Mouse (Mus musculus): ENCODE measurements at regions not wholly inside any gene's neighbourhood (a gene's known extent, or its start where the extent isn't known, plus 50 kb on each side); places are given as distances from the start of the nearest gene placed in this dataset.

GRCm38 (mm10) chr12:54479841-54480240 lies 176.5 kb downstream of the Sptssa start:
- H3K27ac ChIP-seq (ENCODE audit: low read depth, low read length): no peak overlapping the region
- WGBS: 64% methylated on average over 1 of the region's 1 CpGs
- ATAC-seq (replicated peaks; ENCODE audit: low FRiP score) (no peak), DNase-seq (ENCODE audit: low spot score) (no peak)
- H3K4me3 ChIP-seq (ENCODE audit: low read depth, low read length): no peak overlapping the region
- H3K4me1 ChIP-seq (replicated peaks; ENCODE audit: control insufficient read depth, insufficient read depth, low read length): no peaks in the 10 kb centered on the region
- H3K36me3 ChIP-seq (ENCODE audit: control insufficient read depth, insufficient read depth, low read length): no peaks in the 10 kb centered on the region
- H3K9ac ChIP-seq (ENCODE audit: low read depth, low read length): no peak overlapping the region
- no peaks in the 10 kb centered on the region for H3K9me3 ChIP-seq (ENCODE audit: control insufficient read depth, low read length)
- H3K27me3 ChIP-seq (replicated peaks; ENCODE audit: control insufficient read depth, insufficient read depth, low read length): no peaks in the 10 kb centered on the region
- H3K4me2 ChIP-seq: no peak overlapping the region

GRCm38 (mm10) chr12:54472881-54473280 lies 183.5 kb downstream of the Sptssa start:
- H3K9me3 ChIP-seq (ENCODE audit: control insufficient read depth, low read length): no peaks in the 10 kb centered on the region
- H3K36me3 ChIP-seq (ENCODE audit: control insufficient read depth, insufficient read depth, low read length): no peaks in the 10 kb centered on the region
- H3K27me3 ChIP-seq (replicated peaks; ENCODE audit: control insufficient read depth, insufficient read depth, low read length): no peaks in the 10 kb centered on the region
- H3K27ac ChIP-seq (ENCODE audit: low read depth, low read length): no peak overlapping the region
- 66% methylated on average over 5 of the region's 5 CpGs for WGBS
- ATAC-seq (replicated peaks; ENCODE audit: low FRiP score) (no peak), DNase-seq (ENCODE audit: low spot score) (no peak)
- H3K4me3 ChIP-seq (ENCODE audit: low read depth, low read length): no peak overlapping the region
- H3K4me2 ChIP-seq: no peak overlapping the region
- H3K4me1 ChIP-seq (replicated peaks; ENCODE audit: control insufficient read depth, insufficient read depth, low read length): no peaks in the 10 kb centered on the region
- H3K9ac ChIP-seq (ENCODE audit: low read depth, low read length): no peak overlapping the region

- no peaks in the 10 kb centered on the region for H3K36me3 ChIP-seq (ENCODE audit: control insufficient read depth, insufficient read depth, low read length)
- ATAC-seq (replicated peaks; ENCODE audit: low FRiP score) (no peak), DNase-seq (ENCODE audit: low spot score) (no peak)
- H3K27me3 ChIP-seq (replicated peaks; ENCODE audit: control insufficient read depth, insufficient read depth, low read length): no peaks in the 10 kb centered on the region
- H3K9ac ChIP-seq (ENCODE audit: low read depth, low read length): no peak overlapping the region
- H3K4me1 ChIP-seq (replicated peaks; ENCODE audit: control insufficient read depth, insufficient read depth, low read length): no peaks in the 10 kb centered on the region
- no peak overlapping the region; the same call in 1 of the 2 replicates for H3K4me2 ChIP-seq
- no peaks in the 10 kb centered on the region for H3K9me3 ChIP-seq (ENCODE audit: control insufficient read depth, low read length)
- H3K27ac ChIP-seq (ENCODE audit: low read depth, low read length): no peak overlapping the region
- H3K4me3 ChIP-seq (ENCODE audit: low read depth, low read length): no peak overlapping the region
- 35% methylated on average over 3 of the region's 3 CpGs for WGBS
Observed at GRCm38 (mm10) chr12:54472407-54472806, 184.0 kb downstream of the Sptssa start.

GRCm38 (mm10) chr12:54467635-54468034 lies 188.7 kb downstream of the Sptssa start:
- no peak overlapping the region for H3K27ac ChIP-seq (ENCODE audit: low read depth, low read length)
- DNase-seq (ENCODE audit: low spot score) (no peak), ATAC-seq (replicated peaks; ENCODE audit: low FRiP score) (no peak)
- WGBS: 61% methylated on average over 2 of the region's 2 CpGs
- no peaks in the 10 kb centered on the region for H3K36me3 ChIP-seq (ENCODE audit: control insufficient read depth, insufficient read depth, low read length)
- no peaks in the 10 kb centered on the region for H3K27me3 ChIP-seq (replicated peaks; ENCODE audit: control insufficient read depth, insufficient read depth, low read length)
- H3K4me1 ChIP-seq (replicated peaks; ENCODE audit: control insufficient read depth, insufficient read depth, low read length): no peaks in the 10 kb centered on the region
- no peaks in the 10 kb centered on the region for H3K9me3 ChIP-seq (ENCODE audit: control insufficient read depth, low read length)
- no peak overlapping the region for H3K4me2 ChIP-seq
- H3K9ac ChIP-seq (ENCODE audit: low read depth, low read length): no peak overlapping the region
- H3K4me3 ChIP-seq (ENCODE audit: low read depth, low read length): no peak overlapping the region

GRCm38 (mm10) chr12:54463806-54464205 lies 192.6 kb downstream of the Sptssa start:
- Histone ChIP-seq H3K9ac (ENCODE audit: low read depth, low read length) (no peak overlapping the region), H3K27me3 (replicated peaks; ENCODE audit: control insufficient read depth, insufficient read depth, low read length) (no peaks in the 10 kb centered on the region), H3K4me3 (ENCODE audit: low read depth, low read length) (no peak overlapping the region), H3K27ac (ENCODE audit: low read depth, low read length) (no peak overlapping the region), H3K4me2 (no peak overlapping the region), H3K9me3 (ENCODE audit: control insufficient read depth, low read length) (no peaks in the 10 kb centered on the region), H3K4me1 (replicated peaks; ENCODE audit: control insufficient read depth, insufficient read depth, low read length) (no peaks in the 10 kb centered on the region), H3K36me3 (ENCODE audit: control insufficient read depth, insufficient read depth, low read length) (no peaks in the 10 kb centered on the region)
- ATAC-seq (replicated peaks; ENCODE audit: low FRiP score) (no peak), DNase-seq (ENCODE audit: low spot score) (no peak)
- 71% methylated on average over 7 of the region's 7 CpGs for WGBS

GRCm38 (mm10) chr12:54461411-54461810 lies 195.0 kb downstream of the Sptssa start:
- H3K9me3 ChIP-seq (ENCODE audit: control insufficient read depth, low read length): no peaks in the 10 kb centered on the region
- ATAC-seq (replicated peaks; ENCODE audit: low FRiP score): no peak
- no peak overlapping the region for H3K4me3 ChIP-seq (ENCODE audit: low read depth, low read length)
- WGBS: 49% methylated on average over 3 of the region's 3 CpGs
- no peak overlapping the region for H3K4me2 ChIP-seq
- no peak overlapping the region for H3K9ac ChIP-seq (ENCODE audit: low read depth, low read length)
- H3K27ac ChIP-seq (ENCODE audit: low read depth, low read length): no peak overlapping the region
- no peaks in the 10 kb centered on the region for H3K4me1 ChIP-seq (replicated peaks; ENCODE audit: control insufficient read depth, insufficient read depth, low read length)
- no peak for DNase-seq (ENCODE audit: low spot score)
- H3K27me3 ChIP-seq (replicated peaks; ENCODE audit: control insufficient read depth, insufficient read depth, low read length): no peaks in the 10 kb centered on the region
- H3K36me3 ChIP-seq (ENCODE audit: control insufficient read depth, insufficient read depth, low read length): no peaks in the 10 kb centered on the region

- no peak overlapping the region for H3K4me3 ChIP-seq (ENCODE audit: low read depth, low read length)
- H3K9me3 ChIP-seq (ENCODE audit: control insufficient read depth, low read length): no peaks in the 10 kb centered on the region
- DNase-seq (ENCODE audit: low spot score) (no peak), ATAC-seq (replicated peaks; ENCODE audit: low FRiP score) (no peak)
- no peaks in the 10 kb centered on the region for H3K4me1 ChIP-seq (replicated peaks; ENCODE audit: control insufficient read depth, insufficient read depth, low read length)
- WGBS: 43% methylated on average over 7 of the region's 7 CpGs
- H3K27me3 ChIP-seq (replicated peaks; ENCODE audit: control insufficient read depth, insufficient read depth, low read length): no peaks in the 10 kb centered on the region
- no peaks in the 10 kb centered on the region for H3K36me3 ChIP-seq (ENCODE audit: control insufficient read depth, insufficient read depth, low read length)
- no peak overlapping the region for H3K9ac ChIP-seq (ENCODE audit: low read depth, low read length)
- H3K4me2 ChIP-seq: no peak overlapping the region
- H3K27ac ChIP-seq (ENCODE audit: low read depth, low read length): no peak overlapping the region
Observed at GRCm38 (mm10) chr12:54460135-54460523, 196.2 kb downstream of the Sptssa start.

- Histone ChIP-seq H3K9me3 (ENCODE audit: control insufficient read depth, low read length) (no peaks in the 10 kb centered on the region), H3K27me3 (replicated peaks; ENCODE audit: control insufficient read depth, insufficient read depth, low read length) (no peaks in the 10 kb centered on the region), H3K4me2 (no peak overlapping the region), H3K36me3 (ENCODE audit: control insufficient read depth, insufficient read depth, low read length) (no peaks in the 10 kb centered on the region), H3K4me3 (ENCODE audit: low read depth, low read length) (no peak overlapping the region), H3K9ac (ENCODE audit: low read depth, low read length) (no peak overlapping the region), H3K27ac (ENCODE audit: low read depth, low read length) (no peak overlapping the region), H3K4me1 (replicated peaks; ENCODE audit: control insufficient read depth, insufficient read depth, low read length) (no peaks in the 10 kb centered on the region)
- ATAC-seq (replicated peaks; ENCODE audit: low FRiP score): no peak
- DNase-seq (ENCODE audit: low spot score): no peak
- WGBS: 36% methylated on average over 11 of the region's 11 CpGs
Observed at GRCm38 (mm10) chr12:54459462-54460134, 196.8 kb downstream of the Sptssa start.

GRCm38 (mm10) chr12:54456731-54457130 lies 199.6 kb downstream of the Sptssa start:
- WGBS: 84% methylated on average over 8 of the region's 8 CpGs
- no peak for DNase-seq (ENCODE audit: low spot score)
- H3K27me3 ChIP-seq (replicated peaks; ENCODE audit: control insufficient read depth, insufficient read depth, low read length): no peaks in the 10 kb centered on the region
- H3K9me3 ChIP-seq (ENCODE audit: control insufficient read depth, low read length): no peaks in the 10 kb centered on the region
- H3K4me3 ChIP-seq (ENCODE audit: low read depth, low read length): no peak overlapping the region
- H3K27ac ChIP-seq (ENCODE audit: low read depth, low read length): no peak overlapping the region
- no peak overlapping the region for H3K4me2 ChIP-seq
- ATAC-seq (replicated peaks; ENCODE audit: low FRiP score): no peak
- no peaks in the 10 kb centered on the region for H3K36me3 ChIP-seq (ENCODE audit: control insufficient read depth, insufficient read depth, low read length)
- no peaks in the 10 kb centered on the region for H3K4me1 ChIP-seq (replicated peaks; ENCODE audit: control insufficient read depth, insufficient read depth, low read length)
- no peak overlapping the region for H3K9ac ChIP-seq (ENCODE audit: low read depth, low read length)
